Mouse (Mus musculus): ENCODE measurements around the gene Acta2. TPM values are rescaled to one million over a fixed set of nuclear protein-coding genes. Genes with fewer than 3 reads are reported as not detected.

The Acta2 gene
- polyA plus RNA-seq, 1 experiment from 2014 or later, result 801 TPM

GRCm38 (mm10) chr19:34198066-34198465 is 57.3 kb downstream of the Acta2 start:
- Histone ChIP-seq H3K4me3 (no peak overlapping the region), H3K27me3 (no peaks in the 10 kb centered on the region), H3K36me3 (no peaks in the 10 kb centered on the region), H3K27ac (no peak overlapping the region), H3K9ac (no peak overlapping the region), H3K9me3 (no peaks in the 10 kb centered on the region), H3K4me1 (peaks cover 10% of the 10 kb centered on the region; the same call in 1 of the 2 replicates), H3K4me2 (no peak overlapping the region)
- no peak for ATAC-seq (ENCODE audit: borderline replicate concordance, extremely low read depth, low FRiP score, low TSS enrichment)
- whole genome bisulfite sequencing, result 91% methylated on average over 1 of the region's 1 CpGs

- Histone ChIP-seq H3K4me3 (no peak overlapping the region), H3K36me3 (no peaks in the 10 kb centered on the region), H3K9me3 (no peaks in the 10 kb centered on the region), H3K27me3 (no peaks in the 10 kb centered on the region), H3K9ac (no peak overlapping the region), H3K4me2 (no peak overlapping the region), H3K4me1 (peaks cover 15% of the 10 kb centered on the region), H3K27ac (no peak overlapping the region)
- ATAC-seq (ENCODE audit: borderline replicate concordance, extremely low read depth, low FRiP score, low TSS enrichment), result no peak
- WGBS, result 49% methylated on average over 2 of the region's 2 CpGs
These were observed 60.4 kb downstream of the Acta2 start for GRCm38 (mm10) chr19:34195031-34195430.

GRCm38 (mm10) chr19:34194132-34194745 is 61.2 kb downstream of the Acta2 start:
- Histone ChIP-seq H3K27me3 (no peaks in the 10 kb centered on the region), H3K9me3 (no peaks in the 10 kb centered on the region), H3K4me1 (peaks cover 15% of the 10 kb centered on the region), H3K9ac (no peak overlapping the region), H3K4me2 (peak overlapping the region; percentile 90), H3K27ac (no peak overlapping the region), H3K36me3 (no peaks in the 10 kb centered on the region), H3K4me3 (no peak overlapping the region)
- 90% methylated on average over 6 of the region's 6 CpGs for WGBS
- no peak for ATAC-seq (ENCODE audit: borderline replicate concordance, extremely low read depth, low FRiP score, low TSS enrichment)

GRCm38 (mm10) chr19:34193683-34194082 is 61.7 kb downstream of the Acta2 start:
- no peak for ATAC-seq (ENCODE audit: borderline replicate concordance, extremely low read depth, low FRiP score, low TSS enrichment)
- Histone ChIP-seq H3K9me3 (no peaks in the 10 kb centered on the region), H3K27ac (no peak overlapping the region), H3K27me3 (no peaks in the 10 kb centered on the region), H3K9ac (no peak overlapping the region), H3K4me2 (peak overlapping the region; percentile 90), H3K4me3 (peak overlapping the region; percentile 67), H3K4me1 (peaks cover 11% of the 10 kb centered on the region), H3K36me3 (no peaks in the 10 kb centered on the region)
- 62% methylated on average over 9 of the region's 9 CpGs for WGBS

- H3K9me3 ChIP-seq, result no peaks in the 10 kb centered on the region
- H3K4me2 ChIP-seq, result peak overlapping the region; percentile 90
- peak overlapping the region; percentile 54 for H3K9ac ChIP-seq
- peaks cover 10% of the 10 kb centered on the region for H3K4me1 ChIP-seq
- H3K27ac ChIP-seq, result no peak overlapping the region
- WGBS, result 2% methylated on average over 9 of the region's 9 CpGs
- no peaks in the 10 kb centered on the region for H3K36me3 ChIP-seq
- no peak for ATAC-seq (ENCODE audit: borderline replicate concordance, extremely low read depth, low FRiP score, low TSS enrichment)
- no peaks in the 10 kb centered on the region for H3K27me3 ChIP-seq
- H3K4me3 ChIP-seq, result peak overlapping the region; percentile 67
These were observed 62.2 kb downstream of the Acta2 start for GRCm38 (mm10) chr19:34193149-34193548.

GRCm38 (mm10) chr19:34192008-34192963 is 63.1 kb downstream of the Acta2 start, which contains the start of gene Stambpl1:
TSS of gene Stambpl1 (plus strand) at chr19:34192229.
- H3K9ac ChIP-seq, result peak within 1 kb of the TSS; percentile 54
- WGBS, result under 1% methylated on average over 62 of the region's 62 CpGs

GRCm38 (mm10) chr19:34191645-34192007 is 63.8 kb downstream of the Acta2 start:
- no peak overlapping the region for H3K27ac ChIP-seq
- peak; percentile 7; the same call in 1 of the 2 replicates for ATAC-seq (ENCODE audit: borderline replicate concordance, extremely low read depth, low FRiP score, low TSS enrichment)
- H3K9me3 ChIP-seq, result no peaks in the 10 kb centered on the region
- peak overlapping the region; percentile 90 for H3K4me2 ChIP-seq
- H3K4me3 ChIP-seq, result peak overlapping the region; percentile 67
- peak overlapping the region; percentile 54 for H3K9ac ChIP-seq
- H3K36me3 ChIP-seq, result no peaks in the 10 kb centered on the region
- no peaks in the 10 kb centered on the region for H3K27me3 ChIP-seq
- WGBS, result 35% methylated on average over 10 of the region's 10 CpGs
- H3K4me1 ChIP-seq, result peaks cover 10% of the 10 kb centered on the region

More at GRCm38 (mm10) chr19:34192008-34192963, 63.1 kb downstream of the Acta2 start, which contains the start of gene Stambpl1:
- H3K4me2 ChIP-seq, result peak within 1 kb of the TSS; percentile 90
- H3K27me3 ChIP-seq, result no peaks in the 10 kb centered on the region
- H3K4me3 ChIP-seq, result peak within 1 kb of the TSS; percentile 67
- peaks cover 10% of the 10 kb centered on the region for H3K4me1 ChIP-seq
- H3K9me3 ChIP-seq, result no peaks in the 10 kb centered on the region
- peak within 1 kb of the TSS; percentile 51 for H3K27ac ChIP-seq
- H3K36me3 ChIP-seq, result no peaks in the 10 kb centered on the region
- ATAC-seq (ENCODE audit: borderline replicate concordance, extremely low read depth, low FRiP score, low TSS enrichment), result peak; percentile 84

Other genes with a start within 250 kb of the Acta2 start
- not detected in 2 replicates for gene Lipk, start 247.3 kb downstream of the Acta2 start, polyA plus RNA-seq (2015; fragmentation: Nextera tagmentation; extraction: Ambion mirVana)
- not detected in 2 replicates for gene Lipn, start 188.2 kb downstream of the Acta2 start, polyA plus RNA-seq (2015; fragmentation: Nextera tagmentation; extraction: Ambion mirVana)
- 0.12 TPM in 1 of 2 replicates, not detected in the other for gene Lipm, start 154.7 kb downstream of the Acta2 start, polyA plus RNA-seq (2015; fragmentation: Nextera tagmentation; extraction: Ambion mirVana)
- 0.16 and 0.67 TPM in 2 replicates for gene Ankrd22, start 89.5 kb downstream of the Acta2 start, polyA plus RNA-seq (2015; fragmentation: Nextera tagmentation; extraction: Ambion mirVana)
- 9.2 and 11.5 TPM in 2 replicates for gene Stambpl1, start 63.4 kb downstream of the Acta2 start, polyA plus RNA-seq (2015; fragmentation: Nextera tagmentation; extraction: Ambion mirVana)
- gene Fas, start 35.1 kb upstream of the Acta2 start, polyA plus RNA-seq (2015; fragmentation: Nextera tagmentation; extraction: Ambion mirVana), result 11.2 and 12.0 TPM in 2 replicates
- 0.60 and 0.66 TPM in 2 replicates for gene Ch25h, start 219.6 kb upstream of the Acta2 start, polyA plus RNA-seq (2015; fragmentation: Nextera tagmentation; extraction: Ambion mirVana)